Mouse (Mus musculus) yolk sac, embryonic 10.5 days (tissue): ENCODE data around the gene Olfr669.
"Not testable (repeated sequence)": the region's sequence is repeated elsewhere in the genome, so short reads cannot be mapped to it uniquely, and the experiment has no call there.

Experiments used
- DNase-seq: peaks from one replicate; pipeline ENCODE4 v3.0.0-alpha.2; 2017; ENCODE audit warnings: low spot score

Gene Olfr669

DNA sequence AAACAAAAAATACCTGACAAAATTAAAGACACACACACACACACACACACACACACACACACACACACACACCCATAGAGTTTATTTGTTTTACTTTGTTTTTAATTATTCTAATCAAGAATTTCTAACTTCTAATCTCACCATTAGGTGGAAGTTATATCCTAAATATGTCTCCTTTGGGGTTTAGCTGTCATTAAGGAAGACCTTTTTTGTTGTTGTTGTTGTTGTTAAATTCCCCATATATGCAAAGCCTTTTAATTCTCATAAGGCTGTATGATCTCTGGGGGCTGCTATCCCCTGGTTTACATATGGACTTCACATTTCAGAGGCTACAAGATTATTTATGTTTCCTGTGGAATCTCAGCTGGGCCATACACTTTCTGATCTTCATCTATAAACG is at the start of gene Olfr669:
Gene Olfr669 (plus strand): TSS at position 301 of the 400 bp plus-strand sequence.
- no peak for DNase-seq

DNA sequence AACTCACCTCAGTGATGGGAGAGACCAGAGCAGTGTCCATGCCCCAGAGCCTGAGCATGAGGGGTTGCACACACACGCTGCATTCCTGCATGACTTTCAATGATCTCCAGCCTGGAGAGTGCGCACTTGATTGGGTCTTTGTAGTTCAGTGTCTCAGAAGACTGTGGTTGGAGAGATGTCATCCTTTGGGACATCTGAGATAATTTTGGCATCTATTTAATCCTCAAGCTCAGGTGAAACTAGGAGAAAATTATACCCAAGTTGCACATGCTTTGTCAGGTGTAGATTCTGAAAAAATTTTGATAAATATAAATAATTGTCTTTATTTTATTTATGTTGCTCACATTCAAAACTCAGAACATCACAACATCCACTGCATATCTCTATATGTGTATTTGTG is 38.2 kb upstream of the Olfr669 start, which contains the start of gene Olfr666:
Gene Olfr666 (minus strand): TSS at position 101 of the 400 bp plus-strand sequence.
- DNase-seq: no peak

DNA sequence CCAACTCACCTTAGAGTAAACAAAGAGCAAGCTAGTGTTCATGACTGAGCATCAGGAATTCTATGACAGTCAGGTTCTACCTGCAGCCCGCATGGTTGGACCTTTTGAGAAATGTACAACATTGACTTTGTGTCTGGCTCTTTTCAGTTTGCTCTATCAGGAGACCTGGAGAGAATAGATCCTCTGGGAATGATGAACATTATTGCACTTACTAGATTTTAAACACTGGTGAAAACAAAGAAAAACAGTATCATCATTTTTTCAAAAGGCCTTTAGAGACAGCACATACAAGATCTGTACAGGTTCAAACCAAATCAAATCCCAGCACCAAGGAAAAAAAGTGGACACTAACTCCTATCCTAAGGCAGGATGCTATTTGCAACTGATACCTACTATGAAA is 12.7 kb upstream of the Olfr669 start, which contains the start of gene Olfr667:
Gene Olfr667 (minus strand): TSS at position 101 of the 400 bp plus-strand sequence.
- DNase-seq: no peak

DNA sequence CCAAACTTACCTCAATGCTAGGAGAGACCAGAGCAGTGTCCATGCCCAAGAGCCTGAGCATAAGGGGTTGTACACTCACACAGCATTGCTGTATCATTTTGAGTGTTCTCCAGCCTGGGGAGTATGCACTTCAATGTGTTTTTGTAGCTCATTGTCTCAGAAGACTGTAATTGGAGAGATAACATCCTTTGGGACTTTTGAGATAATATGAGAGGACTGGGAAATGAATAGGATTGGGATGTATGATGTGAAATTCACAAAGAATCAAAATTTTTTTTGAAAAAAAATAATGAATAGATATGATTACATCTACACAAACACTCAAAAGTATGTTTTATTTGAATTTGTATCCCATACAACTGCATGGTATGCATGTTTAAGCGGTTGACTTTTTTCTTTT is 6.1 kb upstream of the Olfr669 start, which contains the start of gene Olfr668:
Gene Olfr668 (minus strand): TSS at position 101 of the 400 bp plus-strand sequence.
- DNase-seq: no peak

DNA sequence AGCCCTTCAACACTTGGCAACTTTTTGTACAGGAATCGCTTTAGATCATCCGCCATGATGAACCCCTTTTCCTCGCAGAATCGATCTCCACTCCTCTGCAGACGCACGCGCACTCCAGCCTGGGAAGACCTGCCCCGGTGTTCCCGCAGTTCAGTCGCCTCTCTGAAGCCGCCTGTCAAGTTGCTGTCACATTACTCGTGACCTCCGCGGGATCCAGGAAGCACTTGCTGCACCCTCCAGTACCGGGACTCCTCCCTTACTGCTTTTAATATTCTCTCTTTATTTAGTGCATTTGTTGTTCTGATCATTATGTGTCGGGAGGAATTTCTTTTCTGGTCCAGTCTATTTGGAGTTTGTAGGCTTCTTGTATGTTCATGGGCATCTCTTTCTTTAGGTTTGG is 16.2 kb downstream of the Olfr669 start:
- not testable (repeated sequence) for DNase-seq

DNA sequence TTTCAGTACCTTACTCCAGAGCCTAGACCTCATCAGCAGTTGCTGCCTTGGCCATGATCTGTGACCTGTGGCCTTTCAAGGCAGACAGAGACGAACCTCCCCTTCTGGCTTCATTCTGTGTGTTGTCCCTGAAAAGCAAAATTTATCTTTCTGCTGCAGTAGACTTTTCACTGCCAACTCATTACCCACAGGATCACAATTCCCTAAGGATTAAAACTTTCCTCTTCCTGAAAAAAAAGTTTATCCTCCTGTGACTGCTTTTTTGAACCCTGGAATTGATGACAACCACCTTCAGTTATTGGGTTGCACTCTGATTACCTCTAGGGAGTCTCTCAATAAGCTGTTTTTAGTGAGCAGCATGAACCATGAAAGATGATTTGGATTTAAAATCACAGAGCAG is 28.5 kb downstream of the Olfr669 start, which contains the start of gene Olfr670:
Gene Olfr670 (minus strand): TSS at position 101 of the 400 bp plus-strand sequence.
- no peak for DNase-seq

DNA sequence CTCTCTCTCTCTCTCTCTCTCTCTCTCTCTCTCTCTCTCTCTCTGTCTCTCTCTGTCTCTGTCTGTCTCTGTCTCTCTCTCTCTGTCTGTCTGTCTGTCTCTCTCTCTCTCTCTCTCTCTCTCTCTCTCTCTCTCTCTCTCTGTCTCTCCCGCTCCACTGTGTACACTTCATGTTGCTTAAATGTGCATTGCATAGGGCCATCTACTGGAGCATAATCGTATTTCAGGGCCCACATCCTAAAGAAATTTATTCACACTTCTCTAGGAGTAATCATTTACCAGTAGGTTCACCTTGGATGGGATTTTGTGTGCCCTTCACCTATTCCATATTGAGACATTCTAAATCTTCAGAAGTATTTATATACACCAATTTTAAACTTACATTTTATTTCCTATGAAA is 38.5 kb downstream of the Olfr669 start:
- DNase-seq: not testable (repeated sequence)

DNA sequence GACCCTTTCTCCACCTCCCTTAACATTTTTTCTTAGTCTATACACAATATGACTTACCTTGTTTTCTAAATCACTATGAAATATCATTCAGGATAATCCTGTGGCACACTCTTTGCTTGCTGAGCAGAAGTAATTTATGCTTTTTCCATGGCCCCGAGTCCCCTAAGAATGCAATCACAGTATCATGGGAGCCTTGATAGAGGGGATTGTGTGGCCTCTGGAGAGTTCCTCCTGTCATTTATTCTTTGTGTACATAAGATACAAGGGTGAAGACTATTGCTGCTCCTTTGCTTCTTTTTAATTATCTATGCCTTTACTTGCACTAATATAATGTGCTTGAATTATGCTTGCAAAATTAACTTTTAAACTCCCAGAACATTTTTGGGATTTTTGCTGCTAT is 45.0 kb downstream of the Olfr669 start, which contains the start of gene Olfr671:
Gene Olfr671 (minus strand): TSS at position 101 of the 400 bp plus-strand sequence.
- DNase-seq: no peak
